Mouse (Mus musculus) testis, adult 2 months (tissue): ENCODE measurements around the gene Crlf2. TPM values are rescaled to one million over a fixed set of nuclear protein-coding genes. Genes with fewer than 3 reads are reported as not detected.

Experiments
- H3K27ac ChIP-seq: fragments of 200-500 bp; 2 replicates; pipeline ENCODE4 v1.5.1; 2012; ENCODE audit warnings: low read depth, low read length; ENCODE audit not compliant: control insufficient read depth, insufficient read depth
- H3K27me3 ChIP-seq: fragments of 200-500 bp; 2 replicates; pipeline ENCODE4 v1.6.1; 2012; ENCODE audit warnings: mild to moderate bottlenecking, low read length, moderate library complexity; ENCODE audit not compliant: control insufficient read depth, insufficient read depth
- H3K36me3 ChIP-seq: fragments of 200-500 bp; 2 replicates; pipeline ENCODE4 v1.6.1; 2012; ENCODE audit warnings: mild to moderate bottlenecking, low read length; ENCODE audit not compliant: control insufficient read depth, insufficient read depth
- H3K4me1 ChIP-seq: fragments of 200-500 bp; 2 replicates; pipeline ENCODE4 v1.6.1; 2012; ENCODE audit warnings: low read length; ENCODE audit not compliant: control insufficient read depth, insufficient read depth
- H3K4me3 ChIP-seq: fragments of 200-500 bp; 2 replicates; pipeline ENCODE4 v1.5.1; 2012; ENCODE audit warnings: low read depth, mild to moderate bottlenecking, low read length, moderate library complexity, mixed read lengths; ENCODE audit not compliant: control insufficient read depth
- CTCF ChIP-seq: fragments of 200-500 bp; IDR thresholded peaks from 2 replicates; pipeline ENCODE4 v1.5.1; 2012; ENCODE audit warnings: low read depth, mild to moderate bottlenecking, inconsistent platforms, low read length, moderate library complexity; ENCODE audit not compliant: control insufficient read depth, insufficient read depth, insufficient replicate concordance
- POLR2A ChIP-seq: fragments of 200-500 bp; IDR thresholded peaks from 2 replicates; pipeline ENCODE4 v1.6.1; 2012; ENCODE audit warnings: low read depth, mild to moderate bottlenecking, inconsistent platforms, low read length, moderate library complexity; ENCODE audit not compliant: control insufficient read depth
- polyA plus RNA-seq: library from polyadenylated mRNA; depleted of rRNA; stranded (reverse); fragments of >200 nt; gene quantifications from 2 replicates; pipeline ENCODE4 v1.2.3, GENCODE M21; 2012; rRNA removed

Gene Crlf2
- polyA plus RNA-seq: 24.0 and 26.3 TPM in 2 replicates

DNA sequence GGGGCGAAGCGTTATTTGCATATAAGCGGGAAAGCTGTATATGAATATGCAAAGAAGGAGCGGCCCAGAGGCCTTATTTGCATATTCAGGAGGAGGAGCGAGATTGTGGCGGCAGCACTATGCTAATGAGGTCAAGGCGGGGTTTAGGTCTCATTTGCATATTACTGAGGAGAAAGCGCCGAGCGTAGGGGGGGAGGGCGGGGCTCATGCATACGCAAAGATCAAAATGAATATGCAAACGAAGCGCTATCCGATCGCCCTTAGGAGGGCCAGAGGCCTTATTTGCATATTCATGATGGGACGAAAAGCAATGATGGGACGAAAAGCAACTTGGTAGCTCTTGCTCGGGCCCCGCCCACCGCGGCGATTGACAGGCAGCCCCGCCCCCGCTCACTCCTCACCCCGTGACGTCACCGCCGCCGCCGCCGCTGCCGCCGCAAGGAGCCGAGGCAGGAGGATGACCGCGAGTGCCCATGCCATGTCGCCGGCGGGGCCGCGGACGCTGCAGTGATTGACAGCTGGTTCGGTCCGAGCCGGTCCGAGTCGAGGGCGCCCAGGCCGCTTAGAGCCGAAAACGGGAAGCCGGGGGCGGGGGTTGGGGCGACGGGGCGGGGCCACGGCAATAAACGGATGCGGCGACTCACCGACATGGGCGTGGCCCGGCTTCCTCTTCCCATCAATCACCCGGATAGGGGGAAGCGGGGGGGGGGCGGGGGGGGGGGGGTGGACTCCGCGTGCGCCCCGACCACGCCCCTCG lies at the start of gene Crlf2:
TSS of gene Crlf2 (minus strand) at position 590 of the 757 bp plus-strand sequence.
- TF ChIP-seq CTCF (no peak), POLR2A (no peak)
- Histone ChIP-seq H3K4me3 (peak within 1 kb of the TSS; percentile 92), H3K27ac (peak within 1 kb of the TSS; percentile 97), H3K27me3 (no peaks in the 10 kb centered on the region), H3K36me3 (no peaks in the 10 kb centered on the region), H3K4me1 (peaks cover 15% of the 10 kb centered on the region)

DNA sequence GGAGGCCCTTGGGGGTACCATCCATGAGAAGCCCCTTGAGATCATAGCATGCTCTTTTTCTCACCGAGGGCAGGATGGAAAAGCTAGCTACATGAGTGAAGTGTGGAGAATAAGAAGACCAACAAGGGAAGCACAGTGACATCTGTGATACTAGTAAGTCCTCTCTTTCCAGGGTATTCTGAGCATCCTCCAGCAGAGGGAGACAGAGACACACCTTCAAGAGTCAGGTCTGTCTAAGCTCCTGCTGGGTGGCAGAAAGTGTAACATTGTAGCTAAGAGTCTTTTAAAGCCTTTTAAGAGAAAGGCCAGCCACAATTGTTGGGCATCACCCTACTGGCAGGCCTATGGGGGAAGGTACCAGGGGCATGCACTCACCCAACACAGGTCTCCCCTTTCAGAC lies 43.8 kb upstream of the Crlf2 start:
- Histone ChIP-seq H3K27me3 (no peaks in the 10 kb centered on the region), H3K36me3 (no peaks in the 10 kb centered on the region), H3K4me3 (no peak overlapping the region), H3K27ac (no peak overlapping the region), H3K4me1 (no peaks in the 10 kb centered on the region)
- TF ChIP-seq POLR2A: no peak
- no peak for TF ChIP-seq CTCF

DNA sequence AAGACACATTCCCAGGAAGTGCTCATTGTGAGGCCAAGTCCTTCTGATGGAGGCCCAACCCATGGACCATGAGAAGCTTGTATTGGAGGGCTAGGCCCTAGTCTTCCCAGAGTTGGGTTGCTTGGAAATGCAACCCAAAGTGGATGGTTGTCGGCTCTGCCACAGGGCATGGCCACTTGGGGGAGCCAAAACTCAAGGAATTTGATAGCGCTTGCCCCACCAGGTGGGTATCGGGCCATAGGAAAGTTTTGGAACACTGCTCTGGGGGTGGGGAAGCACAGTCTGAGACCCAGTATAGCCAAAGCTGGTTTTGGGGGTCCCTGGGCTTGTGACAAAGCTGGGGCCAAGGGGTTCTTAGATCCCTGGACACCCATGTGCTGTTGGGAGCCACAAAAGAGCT lies 42.3 kb upstream of the Crlf2 start:
- H3K27me3 ChIP-seq: no peaks in the 10 kb centered on the region
- H3K36me3 ChIP-seq: no peaks in the 10 kb centered on the region
- TF ChIP-seq CTCF: peak; percentile 41; the same call in 1 of the 2 replicates
- TF ChIP-seq POLR2A: no peak
- no peak overlapping the region for H3K4me3 ChIP-seq
- H3K27ac ChIP-seq: no peak overlapping the region
- H3K4me1 ChIP-seq: no peaks in the 10 kb centered on the region

DNA sequence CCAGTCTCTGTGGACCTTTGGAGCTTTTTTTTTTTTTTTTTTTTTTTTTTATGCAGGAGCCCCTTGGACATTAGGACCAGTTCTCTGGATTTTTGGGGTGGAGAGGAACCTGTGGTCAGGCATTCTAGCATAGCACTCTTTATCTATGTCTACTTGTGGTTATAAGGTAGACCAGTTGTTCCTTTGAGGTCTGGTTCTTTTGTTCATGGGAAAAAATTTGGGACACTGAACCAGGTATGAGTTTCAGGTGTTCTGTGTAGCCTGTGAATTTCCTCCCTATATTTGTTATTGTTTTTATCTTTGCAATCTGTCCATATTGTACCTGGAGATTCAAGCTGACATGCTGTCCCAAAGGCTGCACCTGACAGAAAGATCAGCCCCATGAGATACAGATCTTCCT lies 40.1 kb upstream of the Crlf2 start:
- Histone ChIP-seq H3K4me1 (no peaks in the 10 kb centered on the region), H3K27me3 (no peaks in the 10 kb centered on the region), H3K36me3 (no peaks in the 10 kb centered on the region), H3K4me3 (no peak overlapping the region), H3K27ac (no peak overlapping the region)
- no peak for TF ChIP-seq CTCF
- no peak for TF ChIP-seq POLR2A

DNA sequence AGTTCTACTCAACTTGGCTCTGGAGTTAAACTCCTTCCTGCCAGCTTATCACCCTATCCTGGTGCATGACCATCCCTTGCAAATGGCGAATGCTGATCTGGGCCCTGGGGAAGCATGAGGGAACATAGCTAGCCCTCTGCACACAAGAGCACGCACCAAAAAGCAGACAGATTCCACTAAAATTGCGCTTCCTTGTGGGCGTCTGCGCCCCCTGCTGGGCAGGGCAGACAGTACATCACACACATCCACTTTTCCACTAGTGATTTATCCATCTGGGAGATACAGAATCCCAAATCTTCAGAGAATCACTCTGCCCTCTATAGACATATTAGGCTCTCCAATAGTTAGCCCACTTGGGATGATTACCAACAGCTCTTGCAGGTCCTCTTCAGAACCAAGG lies 37.9 kb upstream of the Crlf2 start:
- H3K27ac ChIP-seq: no peak overlapping the region
- TF ChIP-seq POLR2A (no peak), CTCF (peak; percentile 86)
- no peak overlapping the region for H3K4me3 ChIP-seq
- no peaks in the 10 kb centered on the region for H3K36me3 ChIP-seq
- no peaks in the 10 kb centered on the region for H3K4me1 ChIP-seq
- H3K27me3 ChIP-seq: no peaks in the 10 kb centered on the region

DNA sequence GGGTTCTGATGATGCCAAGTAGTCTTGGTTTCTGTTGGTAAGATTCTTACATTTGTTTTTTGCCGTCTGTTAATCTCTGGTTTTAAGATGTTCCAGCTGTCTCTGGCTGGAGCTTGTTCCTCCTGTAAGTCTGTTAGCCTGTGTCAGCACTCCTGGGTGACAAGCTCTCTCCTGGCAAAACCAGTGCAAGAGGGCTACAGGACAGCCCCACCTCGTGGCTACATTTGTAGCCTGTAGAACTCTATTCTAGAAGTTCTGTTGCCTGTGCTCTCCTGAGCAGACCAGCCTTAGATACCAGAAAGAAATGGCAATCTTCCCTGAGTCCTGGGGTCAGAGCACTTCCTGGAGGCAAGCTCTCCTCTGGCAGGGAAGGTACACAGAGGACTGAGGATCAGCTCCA lies 4.0 kb upstream of the Crlf2 start:
- no peaks in the 10 kb centered on the region for H3K36me3 ChIP-seq
- H3K4me1 ChIP-seq: peaks cover 2% of the 10 kb centered on the region; the same call in 1 of the 2 replicates
- TF ChIP-seq POLR2A (no peak), CTCF (no peak)
- no peak overlapping the region for H3K4me3 ChIP-seq
- no peaks in the 10 kb centered on the region for H3K27me3 ChIP-seq
- no peak overlapping the region for H3K27ac ChIP-seq

DNA sequence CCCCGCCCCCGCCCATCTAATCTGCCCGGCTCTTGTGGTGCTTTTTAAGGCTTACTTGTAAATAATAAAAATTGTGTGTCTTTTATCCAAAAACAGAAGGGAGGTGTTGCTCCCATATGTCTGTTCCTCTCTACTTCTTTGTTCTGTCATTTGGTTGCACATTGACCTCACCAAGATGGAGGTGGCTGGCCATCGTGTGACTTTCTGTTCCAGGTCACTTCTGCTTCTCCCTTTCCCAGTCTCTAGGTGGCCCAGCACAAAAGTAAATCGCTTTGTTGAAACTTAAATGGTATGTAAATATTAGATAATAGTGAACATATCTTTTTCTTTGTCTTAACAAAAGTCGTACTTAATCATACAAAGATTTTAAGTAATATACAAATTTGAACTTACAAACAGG lies 398 bp upstream of the Crlf2 start:
- H3K36me3 ChIP-seq: no peaks in the 10 kb centered on the region
- TF ChIP-seq CTCF (no peak), POLR2A (no peak)
- no peaks in the 10 kb centered on the region for H3K27me3 ChIP-seq
- H3K27ac ChIP-seq: peak overlapping the region; percentile 45; the same call in 1 of the 2 replicates
- peaks cover 15% of the 10 kb centered on the region for H3K4me1 ChIP-seq
- H3K4me3 ChIP-seq: peak overlapping the region; percentile 36; the same call in 1 of the 2 replicates
